Mouse (Mus musculus) limb, embryonic 14.5 days (tissue): ENCODE data around the gene Zbtb49. TPM values are rescaled to one million over a fixed set of nuclear protein-coding genes. Genes with fewer than 3 reads are reported as not detected.

ENCODE experiments used
- ATAC-seq: fragments of 200-750 bp; cut with Nextera tagmentation; 2 replicates; pipeline ENCODE4 v1.8.0; 2017; ENCODE audit warnings: low read depth, moderate number of reproducible peaks, moderate TSS enrichment; ENCODE audit not compliant: low FRiP score
- DNase-seq: peaks from one replicate; pipeline ENCODE4 v3.0.0-alpha.2; 2015; ENCODE audit warnings: low spot score
- H3K27ac ChIP-seq: fragments of 300-500 bp; sonication (generic); replicated peaks from 2 replicates; pipeline ENCODE4 v1.5.1; 2014; ENCODE audit warnings: low read depth, mild to moderate bottlenecking, low read length, moderate library complexity, mixed read lengths
- H3K27me3 ChIP-seq: fragments of 300-500 bp; sonication (generic); 2 replicates; pipeline ENCODE4 v1.6.1; 2014; ENCODE audit warnings: low read length, mixed read lengths; ENCODE audit not compliant: control insufficient read depth, insufficient read depth
- H3K36me3 ChIP-seq: fragments of 300-500 bp; sonication (generic); 2 replicates; pipeline ENCODE4 v1.6.1; 2014; ENCODE audit warnings: mild to moderate bottlenecking, low read length, moderate library complexity, mixed read lengths; ENCODE audit not compliant: control insufficient read depth, insufficient read depth
- H3K4me1 ChIP-seq: fragments of 300-500 bp; sonication (generic); 2 replicates; pipeline ENCODE4 v1.6.1; 2014; ENCODE audit warnings: antibody characterized with exemption, low read length, mixed read lengths; ENCODE audit not compliant: control insufficient read depth, insufficient read depth
- H3K4me2 ChIP-seq: fragments of 300-500 bp; sonication (generic); replicated peaks from 2 replicates; pipeline ENCODE4 v1.6.1; 2014; ENCODE audit warnings: low read depth, mild to moderate bottlenecking, low read length, moderate library complexity; ENCODE audit not compliant: severe bottlenecking
- H3K4me3 ChIP-seq: fragments of 300-500 bp; sonication (generic); replicated peaks from 2 replicates; pipeline ENCODE4 v1.5.1; 2014; ENCODE audit warnings: low read length
- H3K9ac ChIP-seq: fragments of 300-500 bp; sonication (generic); 2 replicates; pipeline ENCODE4 v1.6.1; 2014; ENCODE audit warnings: mild to moderate bottlenecking, low read depth, low read length, moderate library complexity; ENCODE audit not compliant: severe bottlenecking
- H3K9me3 ChIP-seq: fragments of 300-500 bp; sonication (generic); 2 replicates; pipeline ENCODE4 v1.6.1; 2016; ENCODE audit warnings: low read length; ENCODE audit not compliant: control insufficient read depth
- POLR2A ChIP-seq: fragments of 200-500 bp; IDR thresholded peaks from 2 replicates; pipeline ENCODE4 v1.8.0; 2012; ENCODE audit warnings: inconsistent platforms, mild to moderate bottlenecking, moderate library complexity, borderline replicate concordance; ENCODE audit not compliant: insufficient read depth, insufficient read length; ENCODE audit errors: extremely low read depth
- WGBS: fragments of 180-500 bp; shearing (Covaris S2); extraction: QIAGEN DNeasy Blood & Tissue Kit; methylation state at CpG from one replicate; pipeline ENCODE4 v1.1.7; 2014; 5-methylcytosine and 5-hydroxymethylcytosine counted together
- polyA plus RNA-seq, 2 experiments: library from polyadenylated mRNA; depleted of rRNA in 1 of 2; stranded (reverse) in 1 of 2; unstranded in 1 of 2; fragments of >200 nt; fragmentation: Nextera tagmentation in 1 of 2; extraction: Ambion mirVana in 1 of 2; gene quantifications; 2 replicates each; pipeline versions ENCODE4 v1.2.1 to v1.2.3; 2012 to 2014

Gene Zbtb49
- polyA plus RNA-seq, 2 experiments: 12.4 to 22.3 TPM

GRCm38 (mm10) chr5:38168497-38168896 lies 51.8 kb downstream of the Zbtb49 start:
- Histone ChIP-seq H3K4me2 (no peak overlapping the region), H3K27me3 (no peaks in the 10 kb centered on the region), H3K4me3 (no peak overlapping the region), H3K9ac (no peak overlapping the region), H3K36me3 (no peaks in the 10 kb centered on the region), H3K27ac (no peak overlapping the region), H3K4me1 (no peaks in the 10 kb centered on the region), H3K9me3 (no peaks in the 10 kb centered on the region)
- no peak for ATAC-seq
- WGBS: 72% methylated on average over 11 of the region's 11 CpGs
- no peak for DNase-seq
- TF ChIP-seq POLR2A: no peak

GRCm38 (mm10) chr5:38159634-38160413 lies 60.4 kb downstream of the Zbtb49 start, which contains the start of gene Nsg1:
Nsg1 (minus strand) TSS chr5:38159907.
- H3K4me2 ChIP-seq: peak within 1 kb of the TSS; percentile 86
- peak; percentile 8 for DNase-seq
- no peaks in the 10 kb centered on the region for H3K9me3 ChIP-seq
- peaks cover 28% of the 10 kb centered on the region for H3K36me3 ChIP-seq
- peak; percentile 34 for ATAC-seq
- no peak for TF ChIP-seq POLR2A
- peak within 1 kb of the TSS; percentile 76 for H3K9ac ChIP-seq
- 8% methylated on average over 35 of the region's 35 CpGs for WGBS
- H3K27me3 ChIP-seq: peaks cover 11% of the 10 kb centered on the region; the same call in 1 of the 2 replicates
- H3K4me1 ChIP-seq: peaks cover 5% of the 10 kb centered on the region
- H3K4me3 ChIP-seq: peak within 1 kb of the TSS; percentile 69
- no peak within 1 kb of the TSS for H3K27ac ChIP-seq

- H3K36me3 ChIP-seq: peaks cover 35% of the 10 kb centered on the region
- peaks cover 5% of the 10 kb centered on the region for H3K4me1 ChIP-seq
- peak overlapping the region; percentile 76 for H3K9ac ChIP-seq
- DNase-seq: peak; percentile 77
- WGBS: under 1% methylated on average over 64 of the region's 79 CpGs
- peak overlapping the region; percentile 69 for H3K4me3 ChIP-seq
- no peaks in the 10 kb centered on the region for H3K9me3 ChIP-seq
- H3K27ac ChIP-seq: no peak overlapping the region
- H3K27me3 ChIP-seq: peaks cover 11% of the 10 kb centered on the region; the same call in 1 of the 2 replicates
- H3K4me2 ChIP-seq: peak overlapping the region; percentile 86
- peak; percentile 84 for ATAC-seq
- TF ChIP-seq POLR2A: no peak
These were observed 61.2 kb downstream of the Zbtb49 start for GRCm38 (mm10) chr5:38158947-38159633.

- Histone ChIP-seq H3K27me3 (peaks cover 11% of the 10 kb centered on the region; the same call in 1 of the 2 replicates), H3K9me3 (no peaks in the 10 kb centered on the region), H3K4me1 (peaks cover 5% of the 10 kb centered on the region), H3K9ac (peak overlapping the region; percentile 76), H3K4me2 (peak overlapping the region; percentile 86), H3K36me3 (peaks cover 41% of the 10 kb centered on the region), H3K27ac (0 out of 2 replicates have a peak overlapping the region, but pooled peaks have one; percentile 1), H3K4me3 (peak overlapping the region; percentile 69)
- WGBS: 2% methylated on average over 17 of the region's 17 CpGs
- ATAC-seq: no peak; the same call in 1 of the 2 replicates
- TF ChIP-seq POLR2A: no peak
- no peak for DNase-seq
These were observed 61.7 kb downstream of the Zbtb49 start for GRCm38 (mm10) chr5:38158501-38158946.

GRCm38 (mm10) chr5:38157481-38158020 lies 62.7 kb downstream of the Zbtb49 start:
- ATAC-seq: no peak
- 70% methylated on average over 9 of the region's 9 CpGs for WGBS
- H3K9ac ChIP-seq: peak overlapping the region; percentile 76; the same call in 1 of the 2 replicates

More at GRCm38 (mm10) chr5:38157481-38158020, 62.7 kb downstream of the Zbtb49 start:
- TF ChIP-seq POLR2A: no peak
- no peak for DNase-seq
- H3K27me3 ChIP-seq: peaks cover 11% of the 10 kb centered on the region; the same call in 1 of the 2 replicates
- peak overlapping the region; percentile 86 for H3K4me2 ChIP-seq
- peaks cover 50% of the 10 kb centered on the region for H3K36me3 ChIP-seq
- no peak overlapping the region for H3K27ac ChIP-seq
- peaks cover 5% of the 10 kb centered on the region for H3K4me1 ChIP-seq
- no peaks in the 10 kb centered on the region for H3K9me3 ChIP-seq
- H3K4me3 ChIP-seq: peak overlapping the region; percentile 69
